Comparison of ENCODE assay signal across 20 mouse cellular contexts in the genomic region with DNA sequence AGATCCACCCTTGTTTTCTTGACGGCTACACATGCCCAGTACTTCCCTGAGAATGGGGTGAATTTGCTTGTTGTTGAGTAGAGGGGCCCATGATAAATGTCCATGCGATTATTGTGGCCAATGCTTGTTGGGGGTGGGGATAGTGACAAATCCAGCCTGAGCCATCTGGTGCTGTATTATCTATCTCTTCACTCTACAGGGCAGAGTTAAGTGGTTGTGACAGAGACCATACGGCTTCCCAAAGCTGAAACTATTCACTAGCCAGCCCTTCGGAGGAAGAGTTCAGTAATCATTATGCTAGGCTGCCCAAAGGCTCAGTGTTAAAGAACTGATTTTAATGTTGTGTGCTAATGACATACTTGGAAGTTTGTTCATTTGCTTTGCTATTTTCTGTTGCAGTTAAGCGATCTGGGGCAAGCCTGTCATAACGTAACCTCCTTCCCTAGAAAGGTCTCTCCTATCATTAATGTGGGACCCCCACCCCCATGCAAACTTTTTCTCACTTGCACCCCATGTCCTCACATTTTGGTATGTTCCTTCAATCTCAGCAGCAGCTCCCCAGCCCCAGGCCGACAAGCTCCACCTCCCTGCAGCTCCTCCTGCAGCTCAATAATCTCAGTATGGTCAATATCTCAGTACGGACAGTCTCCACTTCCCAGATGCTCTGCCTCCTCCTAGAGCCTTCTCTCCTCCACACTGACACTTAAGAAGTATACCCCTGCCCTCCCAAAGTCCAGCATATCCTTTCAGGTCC. TPM values are rescaled to one million over a fixed set of nuclear protein-coding genes. Genes with fewer than 3 reads are reported as not detected.
DNase-seq lines count a peak whose midpoint lies in the region; ATAC-seq and TF ChIP-seq lines count a peak whose summit lies in the region.
"Had no signal": no experiment of that assay in that cellular context is flagged by ENCODE, and none has a peak within 500 bp of the region (broad histone marks: within the 10 kb centered on the region; RNA-seq: fewer than 3 reads in every experiment).

No protein-coding gene starts in this region.

- H3K4me3 ChIP-seq in intestine, embryonic 14.5 days (ENCODE audit: low read depth, low read length) = no peak overlapping the region
- H3K4me3 ChIP-seq in intestine, postnatal 0 days (ENCODE audit: low read depth, low read length) = no peak overlapping the region
- H3K4me3 ChIP-seq: embryonic facial prominence, embryonic 10.5 days; erythroblast, embryonic 14.5 days; forebrain, embryonic 15.5 days; hindbrain, embryonic 12.5 days; limb, embryonic 12.5 days; neural tube, embryonic 13.5 days had no signal

- peak; percentile 59 for DNase-seq in cerebellum, adult 9-10 months
- DNase-seq in cerebellum, adult 8-10 months = no peak
- no peak for DNase-seq in intestine, embryonic 14.5 days (ENCODE audit: low spot score)
- peak; percentile 58 for DNase-seq in brain, adult 2 months (ENCODE audit: low read depth, low spot score)
- DNase-seq in lung, postnatal 4 days = peak; percentile 40 to 51
- DNase-seq in spleen, postnatal 10 days (ENCODE audit: low spot score in 2 of 2) = no peak
- no peak for DNase-seq in layer of hippocampus, postnatal 14 days (ENCODE audit: low spot score in 2 of 2)
- DNase-seq: kidney, adult 2 months had no signal

- WGBS in intestine, embryonic 14.5 days = 50% methylated on average over 8 of the region's 8 CpGs
- 67% methylated on average over 8 of the region's 8 CpGs for WGBS in intestine, postnatal 0 days

- H3K36me3 ChIP-seq in intestine, embryonic 14.5 days (ENCODE audit: control insufficient read depth, insufficient read depth, low read length) = no peaks in the 10 kb centered on the region
- H3K36me3 ChIP-seq in intestine, postnatal 0 days (ENCODE audit: control insufficient read depth, insufficient read depth) = no peaks in the 10 kb centered on the region
- H3K36me3 ChIP-seq: embryonic facial prominence, embryonic 10.5 days; forebrain, embryonic 15.5 days; hindbrain, embryonic 12.5 days; limb, embryonic 12.5 days had no signal

- H3K27me3 ChIP-seq in intestine, embryonic 14.5 days (replicated peaks; ENCODE audit: control insufficient read depth, insufficient read depth, low read length) = 0 out of 2 replicates have a peak, but pooled peaks cover 5% of the 10 kb centered on the region
- H3K27me3 ChIP-seq in intestine, postnatal 0 days (replicated peaks; ENCODE audit: control insufficient read depth, insufficient read depth, low read length) = peaks cover 12% of the 10 kb centered on the region

- no peaks in the 10 kb centered on the region for H3K9me3 ChIP-seq in intestine, embryonic 14.5 days (ENCODE audit: control insufficient read depth, low read length)
- H3K9me3 ChIP-seq in intestine, postnatal 0 days (ENCODE audit: control insufficient read depth) = no peaks in the 10 kb centered on the region
- H3K9me3 ChIP-seq: embryonic facial prominence, embryonic 10.5 days; forebrain, embryonic 15.5 days; hindbrain, embryonic 12.5 days; limb, embryonic 12.5 days; neural tube, embryonic 13.5 days had no signal

- H3K9ac ChIP-seq in intestine, embryonic 14.5 days (ENCODE audit: low read length) = no peak overlapping the region
- no peak overlapping the region for H3K9ac ChIP-seq in intestine, postnatal 0 days (ENCODE audit: low read depth, low read length)
- H3K9ac ChIP-seq: forebrain, embryonic 15.5 days; hindbrain, embryonic 12.5 days; limb, embryonic 12.5 days; liver, embryonic 14.5 days; neural tube, embryonic 13.5 days had no signal

- ATAC-seq in intestine, embryonic 14.5 days (replicated peaks; ENCODE audit: low FRiP score, low TSS enrichment, low read depth) = no peak
- ATAC-seq in intestine, postnatal 0 days = no peak
- ATAC-seq: activated CD4-positive, CD25-positive, alpha-beta regulatory T cell, adult 4 months; forebrain, embryonic 15.5 days had no signal

- H3K4me1 ChIP-seq in intestine, embryonic 14.5 days (replicated peaks; ENCODE audit: control insufficient read depth, insufficient read depth, low read length) = peaks cover 3% of the 10 kb centered on the region; the same call in 1 of the 2 replicates
- H3K4me1 ChIP-seq in intestine, postnatal 0 days (replicated peaks; ENCODE audit: control insufficient read depth, insufficient read depth, low read length) = no peaks in the 10 kb centered on the region
- H3K4me1 ChIP-seq: forebrain, embryonic 15.5 days; limb, embryonic 12.5 days; neural tube, embryonic 13.5 days had no signal

- H3K27ac ChIP-seq in intestine, embryonic 14.5 days (ENCODE audit: low read depth) = peak overlapping the region; percentile 73
- no peak overlapping the region for H3K27ac ChIP-seq in intestine, postnatal 0 days (ENCODE audit: low read depth, low read length)
- H3K27ac ChIP-seq: embryonic facial prominence, embryonic 10.5 days; forebrain, embryonic 15.5 days; hindbrain, embryonic 12.5 days; limb, embryonic 12.5 days; liver, embryonic 14.5 days; neural tube, embryonic 13.5 days had no signal

- H3K4me2 ChIP-seq in intestine, embryonic 14.5 days (ENCODE audit: low read length) = no peak overlapping the region
- no peak overlapping the region for H3K4me2 ChIP-seq in intestine, postnatal 0 days (replicated peaks; ENCODE audit: low read depth)
- H3K4me2 ChIP-seq: forebrain, embryonic 15.5 days; hindbrain, embryonic 12.5 days; limb, embryonic 12.5 days; neural tube, embryonic 13.5 days had no signal

- no peak for TF ChIP-seq CTCF in intestine, postnatal 0 days (IDR thresholded peaks at IDR 0.05; ENCODE audit: low read depth)

RNA-seq across cellular contexts. Expression of gene Papolb, which starts 5.0 kb away (rescaled TPM):
- 0.04 and 0.15 TPM in 2 replicates for polyA plus RNA-seq in intestine, embryonic 14.5 days (2014; fragmentation: Nextera tagmentation; extraction: Ambion mirVana)
- not detected in 2 replicates for polyA plus RNA-seq in intestine, postnatal 0 days (2015; fragmentation: Nextera tagmentation; extraction: Ambion mirVana)
- under 1 TPM; 0.38 to 0.85 TPM for total RNA-seq in layer of hippocampus, postnatal 14 days (2021)
- total RNA-seq: megakaryocyte-erythroid progenitor cell, adult 5-6 weeks; monocyte, adult 5-6 weeks had no signal
- polyA plus RNA-seq: activated CD4-positive, CD25-positive, alpha-beta regulatory T cell, adult 4 months; erythroblast, embryonic 14.5 days; kidney, adult 2 months; liver, embryonic 14.5 days; small intestine, adult 2 months had no signal

RNA-seq across cellular contexts. Expression of gene Radil, which starts 26.0 kb away (rescaled TPM):
- 2.4 and 2.5 TPM in 2 replicates for polyA plus RNA-seq in intestine, embryonic 14.5 days (2014; fragmentation: Nextera tagmentation; extraction: Ambion mirVana)
- polyA plus RNA-seq in intestine, postnatal 0 days (2015; fragmentation: Nextera tagmentation; extraction: Ambion mirVana) = 0.55 and 0.58 TPM in 2 replicates
- total RNA-seq in layer of hippocampus, postnatal 14 days (2021) = 10 to 100 TPM; 12.8 to 13.4 TPM
- total RNA-seq: megakaryocyte-erythroid progenitor cell, adult 5-6 weeks; monocyte, adult 5-6 weeks had no signal
- polyA plus RNA-seq: activated CD4-positive, CD25-positive, alpha-beta regulatory T cell, adult 4 months had no signal

Comparison
In these comparisons a context has a peak if more than half of its experiments do, and no peak if none do; other contexts are left out.
1. DNase-seq: peak in cerebellum, adult 9-10 months (single experiment), brain, adult 2 months (single experiment) and lung, postnatal 4 days (2 of 2); none in cerebellum, adult 8-10 months (single experiment), intestine, embryonic 14.5 days (single experiment), spleen, postnatal 10 days (0 of 2) and layer of hippocampus, postnatal 14 days (0 of 2).